Mouse (Mus musculus) midbrain, embryonic 11.5 days (tissue): Measurements from ENCODE around the gene Trio. TPM values are rescaled to one million over a fixed set of nuclear protein-coding genes. Genes with fewer than 3 reads are reported as not detected.

Source experiments
- ATAC-seq: fragments of 200-750 bp; cut with Nextera tagmentation; 2 replicates; pipeline ENCODE4 v1.8.0; 2017; ENCODE audit warnings: moderate TSS enrichment, moderate library complexity; ENCODE audit not compliant: low FRiP score
- DNase-seq: peaks from one replicate; pipeline ENCODE4 v3.0.0; 2015; ENCODE audit warnings: low spot score; ENCODE audit errors: missing footprints
- H3K27ac ChIP-seq: fragments of 300-500 bp; sonication (generic); 2 replicates; pipeline ENCODE4 v1.5.1; 2014; ENCODE audit warnings: low read depth, low read length
- H3K27me3 ChIP-seq: fragments of 300-500 bp; sonication (generic); 2 replicates; pipeline ENCODE4 v1.6.1; 2014; ENCODE audit warnings: mild to moderate bottlenecking, low read length, moderate library complexity, mixed read lengths; ENCODE audit not compliant: control insufficient read depth, insufficient read depth
- H3K36me3 ChIP-seq: fragments of 300-500 bp; sonication (generic); 2 replicates; pipeline ENCODE4 v1.6.1; 2014; ENCODE audit warnings: mild to moderate bottlenecking, low read length, moderate library complexity, mixed read lengths; ENCODE audit not compliant: control insufficient read depth, insufficient read depth
- H3K4me1 ChIP-seq: fragments of 300-500 bp; sonication (generic); 2 replicates; pipeline ENCODE4 v1.6.1; 2014; ENCODE audit warnings: low read length; ENCODE audit not compliant: control insufficient read depth, insufficient read depth
- H3K4me2 ChIP-seq: fragments of 300-500 bp; sonication (generic); 2 replicates; pipeline ENCODE4 v1.6.1; 2014; ENCODE audit warnings: mild to moderate bottlenecking, moderate library complexity
- H3K4me3 ChIP-seq: fragments of 300-500 bp; sonication (generic); 2 replicates; pipeline ENCODE4 v1.5.1; 2014; ENCODE audit warnings: low read depth, low read length
- H3K9ac ChIP-seq: fragments of 300-500 bp; sonication (generic); 2 replicates; pipeline ENCODE4 v1.6.1; 2014; ENCODE audit warnings: low read length
- H3K9me3 ChIP-seq: fragments of 300-500 bp; sonication (generic); 2 replicates; pipeline ENCODE4 v1.6.1; 2016; ENCODE audit warnings: low read length; ENCODE audit not compliant: control insufficient read depth
- WGBS: fragments of 180-500 bp; shearing (Covaris S2); extraction: QIAGEN DNeasy Blood & Tissue Kit; methylation state at CpG from one replicate; pipeline ENCODE4 v1.1.7; 2014; 5-methylcytosine and 5-hydroxymethylcytosine counted together
- polyA plus RNA-seq: library from polyadenylated mRNA; unstranded; fragments of >200 nt; fragmentation: Nextera tagmentation; extraction: Ambion mirVana; gene quantifications from 2 replicates; pipeline ENCODE4 v1.2.1, GENCODE M21; 2014

Gene Trio
- polyA plus RNA-seq, 1 experiment from 2014 or later: 32.5 TPM

- Histone ChIP-seq H3K9me3 (no peaks in the 10 kb centered on the region), H3K9ac (no peak overlapping the region), H3K4me3 (no peak overlapping the region), H3K27me3 (no peaks in the 10 kb centered on the region), H3K36me3 (peaks cover 11% of the 10 kb centered on the region), H3K4me2 (no peak overlapping the region), H3K27ac (no peak overlapping the region), H3K4me1 (no peaks in the 10 kb centered on the region; the same call in 1 of the 2 replicates)
- 84% methylated on average over 12 of the region's 12 CpGs for WGBS
- no peak for ATAC-seq
- DNase-seq: no peak
These were observed 223.4 kb downstream of the Trio start for GRCm38 (mm10) chr15:27802243-27802642.

- DNase-seq (no peak), ATAC-seq (no peak)
- Histone ChIP-seq H3K9ac (no peak overlapping the region), H3K27ac (no peak overlapping the region), H3K27me3 (no peaks in the 10 kb centered on the region), H3K4me1 (no peaks in the 10 kb centered on the region; the same call in 1 of the 2 replicates), H3K4me2 (no peak overlapping the region), H3K36me3 (peaks cover 11% of the 10 kb centered on the region), H3K4me3 (no peak overlapping the region), H3K9me3 (no peaks in the 10 kb centered on the region)
- 79% methylated on average over 4 of the region's 4 CpGs for WGBS
These were observed 224.5 kb downstream of the Trio start for GRCm38 (mm10) chr15:27801177-27801576.

DNA sequence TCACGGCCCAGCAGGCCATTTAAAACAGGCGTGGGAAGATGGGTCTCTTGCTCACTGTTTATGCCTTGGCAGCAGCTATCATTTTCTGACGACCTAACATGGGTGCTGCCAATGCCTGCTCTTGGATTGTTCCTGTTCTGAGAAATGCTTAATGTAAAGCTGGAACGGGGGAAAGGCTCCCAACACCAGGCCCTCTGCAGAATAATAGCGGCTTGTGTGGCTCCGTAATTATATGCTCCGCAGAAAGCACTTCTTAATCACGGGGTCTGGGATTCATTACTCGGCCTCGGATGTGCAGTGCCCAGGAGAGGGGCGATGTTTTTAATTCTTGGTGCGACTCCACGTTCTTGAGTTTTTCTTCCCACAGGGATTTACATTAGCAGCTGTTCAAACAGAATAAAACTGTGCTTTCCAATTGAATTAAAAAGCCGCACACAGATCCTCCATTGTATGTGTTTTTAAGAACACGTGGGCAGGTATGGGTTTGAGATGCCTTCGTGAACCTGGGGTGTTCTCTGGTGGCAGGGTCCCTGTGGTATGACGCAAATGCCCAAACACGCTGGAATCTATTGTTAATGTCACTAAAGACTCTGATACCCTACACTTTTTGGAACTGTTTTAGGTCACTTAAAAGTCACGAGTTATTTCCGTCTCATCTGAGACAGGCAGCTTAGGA lies 228.0 kb downstream of the Trio start:
- no peaks in the 10 kb centered on the region for H3K36me3 ChIP-seq
- 68% methylated on average over 20 of the region's 20 CpGs for WGBS
- no peak overlapping the region for H3K4me2 ChIP-seq
- H3K4me3 ChIP-seq: no peak overlapping the region
- ATAC-seq (peak; percentile 73), DNase-seq (no peak)
- H3K27ac ChIP-seq: peak overlapping the region; percentile 71
- H3K9ac ChIP-seq: no peak overlapping the region
- H3K27me3 ChIP-seq: no peaks in the 10 kb centered on the region
- no peaks in the 10 kb centered on the region; the same call in 1 of the 2 replicates for H3K4me1 ChIP-seq
- H3K9me3 ChIP-seq: no peaks in the 10 kb centered on the region

DNA sequence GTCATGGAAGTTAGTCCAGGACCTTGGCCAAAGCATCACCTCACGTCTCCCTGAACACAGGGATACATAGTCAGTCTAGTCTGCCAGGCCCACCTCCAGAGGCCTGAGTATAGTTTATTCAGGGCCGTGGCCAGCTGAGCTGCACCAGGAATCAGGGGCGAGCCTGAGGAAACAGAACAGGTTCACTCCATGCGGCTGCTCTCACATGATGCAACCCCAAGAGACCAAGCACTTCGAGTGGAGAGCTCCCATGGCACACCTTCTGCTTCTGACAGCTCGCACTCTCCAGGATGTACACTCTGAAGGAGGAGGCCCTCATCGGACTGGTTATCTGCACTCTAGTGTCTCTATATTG lies 228.8 kb downstream of the Trio start:
- Histone ChIP-seq H3K4me1 (peaks cover under 1% of the 10 kb centered on the region; the same call in 1 of the 2 replicates), H3K9ac (no peak overlapping the region), H3K36me3 (no peaks in the 10 kb centered on the region), H3K27me3 (no peaks in the 10 kb centered on the region), H3K27ac (peak overlapping the region; percentile 71), H3K4me2 (no peak overlapping the region), H3K4me3 (no peak overlapping the region), H3K9me3 (no peaks in the 10 kb centered on the region)
- 85% methylated on average over 7 of the region's 7 CpGs for WGBS
- no peak for DNase-seq
- ATAC-seq: no peak

DNA sequence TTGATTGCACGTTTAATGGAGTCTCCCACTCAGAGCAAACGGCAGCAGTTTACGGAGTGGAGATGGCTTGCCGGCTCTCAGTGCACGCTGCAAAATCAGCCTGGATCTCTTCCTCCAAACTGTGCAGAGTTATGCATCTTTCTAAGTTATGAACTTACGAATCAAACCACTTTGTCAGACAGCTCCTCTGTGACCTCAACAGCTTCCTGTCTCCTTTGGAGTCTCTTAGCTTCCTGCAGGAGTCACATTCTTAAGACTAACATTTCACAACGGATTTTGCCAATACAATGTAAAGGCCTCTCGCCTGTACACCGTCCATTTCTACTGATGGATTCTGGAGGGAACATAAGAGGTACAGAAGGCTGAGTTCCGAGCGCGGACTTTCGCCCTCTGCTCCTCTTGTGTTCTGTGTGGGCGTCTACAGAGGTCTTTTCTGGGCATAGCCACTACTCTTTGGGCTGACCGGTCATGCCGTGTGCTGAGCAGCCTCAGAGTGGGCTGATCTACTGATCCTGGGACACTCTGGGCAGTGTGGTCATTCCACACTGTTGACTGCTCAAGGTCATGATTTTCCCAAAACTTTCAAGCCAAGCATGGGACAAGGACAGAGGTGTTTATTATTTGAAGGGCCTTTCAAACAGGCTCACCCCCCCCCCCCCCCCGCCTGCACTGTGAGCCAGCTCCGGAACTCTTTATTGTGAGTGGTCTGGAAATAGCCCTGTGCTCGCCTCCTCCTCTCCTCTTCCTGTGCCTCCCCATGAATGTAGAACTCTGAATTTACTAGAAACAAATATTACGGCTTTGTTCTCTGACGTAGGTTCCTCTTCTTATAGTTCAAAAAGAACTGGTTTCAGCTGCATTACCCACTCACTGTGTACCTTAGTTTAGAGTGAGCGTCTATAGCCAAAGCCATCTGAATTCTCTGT lies 229.4 kb downstream of the Trio start:
- Histone ChIP-seq H3K27ac (no peak overlapping the region; the same call in none of the 2 replicates), H3K9me3 (no peaks in the 10 kb centered on the region), H3K4me2 (no peak overlapping the region), H3K9ac (no peak overlapping the region), H3K36me3 (no peaks in the 10 kb centered on the region), H3K27me3 (no peaks in the 10 kb centered on the region), H3K4me1 (peaks cover 2% of the 10 kb centered on the region; the same call in 1 of the 2 replicates), H3K4me3 (no peak overlapping the region)
- DNase-seq: no peak
- no peak for ATAC-seq
- WGBS: 84% methylated on average over 22 of the region's 22 CpGs

DNA sequence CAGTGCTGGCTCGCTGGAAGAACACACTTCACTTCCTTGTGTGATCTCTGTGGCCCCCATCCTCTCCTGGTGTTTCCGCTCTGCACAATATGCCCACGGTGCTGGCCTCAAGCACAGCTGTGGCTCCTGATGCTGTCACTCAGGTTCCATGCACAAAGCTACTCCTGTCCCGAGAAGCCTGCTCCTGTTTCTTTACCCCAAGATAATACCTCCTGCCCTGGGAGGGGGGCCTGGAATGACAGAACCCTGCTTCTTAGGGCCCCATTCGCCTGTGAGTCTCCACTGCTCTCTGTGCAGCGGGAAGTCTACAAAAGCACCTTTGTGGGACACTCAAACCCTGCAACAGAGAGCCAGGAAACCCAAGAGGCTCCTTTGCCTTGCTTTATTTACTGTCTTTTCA lies 232.4 kb downstream of the Trio start:
- DNase-seq: peak; percentile 70
- H3K4me1 ChIP-seq: peaks cover 6% of the 10 kb centered on the region
- H3K27ac ChIP-seq: no peak overlapping the region
- H3K9ac ChIP-seq: no peak overlapping the region
- no peak for ATAC-seq
- no peaks in the 10 kb centered on the region for H3K9me3 ChIP-seq
- no peaks in the 10 kb centered on the region for H3K27me3 ChIP-seq
- 70% methylated on average over 6 of the region's 6 CpGs for WGBS
- H3K4me3 ChIP-seq: no peak overlapping the region
- H3K36me3 ChIP-seq: no peaks in the 10 kb centered on the region
- no peak overlapping the region for H3K4me2 ChIP-seq

DNA sequence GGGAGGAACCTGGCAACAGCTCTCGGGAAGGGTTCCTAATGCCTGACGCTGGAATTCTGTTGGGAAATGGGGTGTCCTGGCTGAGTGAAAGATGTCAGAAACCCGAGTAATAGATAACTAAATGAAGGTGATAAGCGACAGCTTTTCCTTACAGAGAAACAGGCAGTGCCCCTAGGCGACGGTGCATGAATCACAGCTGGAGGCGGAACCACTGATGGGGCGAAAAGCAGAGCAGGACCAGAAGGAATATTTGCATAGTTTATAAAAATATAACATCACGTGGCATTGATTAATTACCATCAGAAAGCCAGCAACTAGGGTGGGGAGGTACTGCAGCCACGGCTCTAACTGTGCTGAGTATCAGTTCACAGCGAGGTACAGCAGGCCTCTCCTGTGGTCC lies 233.2 kb downstream of the Trio start:
- Histone ChIP-seq H3K4me1 (peaks cover 13% of the 10 kb centered on the region), H3K9me3 (no peaks in the 10 kb centered on the region), H3K36me3 (no peaks in the 10 kb centered on the region), H3K4me2 (no peak overlapping the region), H3K27ac (no peak overlapping the region), H3K27me3 (no peaks in the 10 kb centered on the region), H3K9ac (no peak overlapping the region), H3K4me3 (no peak overlapping the region)
- DNase-seq (peak; percentile 49), ATAC-seq (no peak)
- WGBS: 81% methylated on average over 11 of the region's 11 CpGs

DNA sequence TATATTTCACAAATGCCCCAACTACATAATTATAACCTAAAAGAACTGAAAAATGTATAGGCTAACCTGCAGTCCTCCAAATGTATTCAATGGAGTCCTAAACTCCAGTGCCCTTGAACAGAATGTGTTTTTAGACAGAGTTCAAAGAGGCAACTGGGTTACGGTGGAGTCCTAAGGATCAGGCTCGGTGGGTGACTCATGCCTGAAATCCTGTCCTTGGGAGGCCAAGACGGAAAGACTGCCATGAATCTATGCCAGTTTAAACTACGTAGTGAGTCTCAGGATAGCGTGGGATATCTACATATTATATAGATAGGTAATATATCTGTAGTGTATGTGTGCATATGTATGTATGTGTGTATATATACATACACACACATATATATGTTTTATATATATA lies 234.5 kb downstream of the Trio start:
- WGBS: 91% methylated on average over 5 of the region's 5 CpGs
- Histone ChIP-seq H3K27me3 (no peaks in the 10 kb centered on the region), H3K4me2 (no peak overlapping the region), H3K27ac (no peak overlapping the region), H3K9ac (no peak overlapping the region), H3K36me3 (no peaks in the 10 kb centered on the region), H3K9me3 (no peaks in the 10 kb centered on the region), H3K4me1 (peaks cover 18% of the 10 kb centered on the region), H3K4me3 (no peak overlapping the region)
- DNase-seq (no peak), ATAC-seq (no peak)

DNA sequence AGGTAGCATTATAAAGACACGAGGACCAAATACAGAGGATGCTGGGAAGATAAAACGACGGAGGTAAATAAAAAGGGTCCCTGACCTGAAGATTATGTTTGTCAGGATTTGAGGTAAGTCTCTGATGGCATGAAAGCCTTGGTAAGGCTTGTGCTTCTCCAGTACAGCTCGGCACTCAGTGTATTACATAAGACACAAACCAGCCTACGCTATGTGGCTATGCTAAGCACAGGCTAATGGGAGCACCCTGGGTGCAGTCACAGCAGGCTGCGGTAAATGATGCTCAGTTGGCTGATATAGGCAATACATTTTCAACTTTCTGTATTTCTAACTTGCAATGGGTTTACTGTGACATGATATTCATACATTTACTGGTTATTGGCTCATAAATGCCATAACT lies 234.9 kb downstream of the Trio start:
- ATAC-seq: no peak
- WGBS: 84% methylated on average over 6 of the region's 6 CpGs

More for the DNA sequence above, 234.9 kb downstream of the Trio start:
- Histone ChIP-seq H3K9ac (no peak overlapping the region), H3K4me1 (peaks cover 18% of the 10 kb centered on the region), H3K4me3 (no peak overlapping the region), H3K4me2 (no peak overlapping the region), H3K27me3 (no peaks in the 10 kb centered on the region), H3K9me3 (no peaks in the 10 kb centered on the region), H3K27ac (no peak overlapping the region), H3K36me3 (no peaks in the 10 kb centered on the region)
- DNase-seq: no peak
